Mouse (Mus musculus) myocyte (in vitro differentiated cells): Measurements from ENCODE around the gene Cdyl2. TPM values are rescaled to one million over a fixed set of nuclear protein-coding genes. Genes with fewer than 3 reads are reported as not detected.

ENCODE experiments used
- H3K27me3 ChIP-seq: one replicate; pipeline ENCODE4 v1.6.1; 2011; ENCODE audit not compliant: control insufficient read depth, insufficient read depth, insufficient read length
- H3K36me3 ChIP-seq: one replicate; pipeline ENCODE4 v1.6.1; 2011; ENCODE audit not compliant: control insufficient read depth, insufficient read depth
- H3K4me2 ChIP-seq: one replicate; pipeline ENCODE4 v1.6.1; 2011; ENCODE audit warnings: low read depth, control low read depth
- H3K4me3 ChIP-seq: one replicate; pipeline ENCODE4 v1.5.1; 2011; ENCODE audit warnings: mild to moderate bottlenecking, control low read depth, moderate library complexity
- H3K79me2 ChIP-seq: one replicate; pipeline ENCODE4 v1.6.1; 2011; ENCODE audit not compliant: control insufficient read depth, insufficient read depth
- H3ac ChIP-seq: one replicate; pipeline ENCODE4 v1.6.1; 2011; ENCODE audit not compliant: control insufficient read depth, insufficient read length
- CEBPB ChIP-seq: IDR thresholded peaks from 2 replicates; pipeline ENCODE4 v1.6.1; 2011; ENCODE audit warnings: mild to moderate bottlenecking, moderate library complexity; ENCODE audit not compliant: poor library complexity, insufficient read depth, severe bottlenecking
- E2F4 ChIP-seq: IDR thresholded peaks from one replicate; pipeline ENCODE4 v1.6.1; 2011; ENCODE audit warnings: mild to moderate bottlenecking, control low read depth, moderate library complexity; ENCODE audit not compliant: insufficient read depth
- MAX ChIP-seq: IDR thresholded peaks from one replicate; pipeline ENCODE4 v1.6.1; 2011; ENCODE audit warnings: low read depth, mild to moderate bottlenecking, control low read depth
- MYOD1 ChIP-seq, 3 experiments: IDR thresholded peaks; one replicate each; pipeline ENCODE4 v1.6.1; 2011; ENCODE audit warnings: control low read depth in 2 of 3, low read depth in 2 of 3, mild to moderate bottlenecking in 2 of 3, moderate library complexity in 1 of 3; ENCODE audit not compliant: insufficient read length in 2 of 3, control insufficient read depth in 1 of 3
- MYOG ChIP-seq, 3 experiments: IDR thresholded peaks; one replicate each; pipeline ENCODE4 v1.6.1; 2011; ENCODE audit warnings: control low read depth in 2 of 3, low read depth in 2 of 3, mild to moderate bottlenecking in 2 of 3; ENCODE audit not compliant: insufficient read length in 2 of 3, control insufficient read depth in 1 of 3, insufficient read depth in 1 of 3
- POLR2A ChIP-seq: IDR thresholded peaks from one replicate; pipeline ENCODE4 v1.6.1; 2011; ENCODE audit warnings: low read depth, mild to moderate bottlenecking, control low read depth, moderate library complexity; ENCODE audit not compliant: insufficient read length
- POLR2AphosphoS2 ChIP-seq: IDR thresholded peaks from one replicate; pipeline ENCODE4 v1.6.1; 2011; ENCODE audit warnings: low read depth, control low read depth; ENCODE audit not compliant: insufficient read length
- REST ChIP-seq: IDR thresholded peaks from one replicate; pipeline ENCODE4 v1.6.1; 2011; ENCODE audit warnings: mild to moderate bottlenecking, control low read depth, moderate library complexity; ENCODE audit not compliant: insufficient read depth, insufficient read length
- SRF ChIP-seq: IDR thresholded peaks from one replicate; pipeline ENCODE4 v1.6.1; 2011; ENCODE audit warnings: low read depth; ENCODE audit not compliant: control insufficient read depth, insufficient read length
- TCF12 ChIP-seq: IDR thresholded peaks from one replicate; pipeline ENCODE4 v1.6.1; 2011; ENCODE audit warnings: mild to moderate bottlenecking, control low read depth; ENCODE audit not compliant: poor library complexity, insufficient read depth, severe bottlenecking
- TCF3 ChIP-seq: IDR thresholded peaks from one replicate; pipeline ENCODE4 v1.6.1; 2011; ENCODE audit warnings: low read depth, control low read depth; ENCODE audit not compliant: insufficient read length
- USF1 ChIP-seq: IDR thresholded peaks from one replicate; pipeline ENCODE4 v1.6.1; 2011; ENCODE audit warnings: low read depth, mild to moderate bottlenecking, control low read depth, moderate library complexity
- polyA plus RNA-seq: library from polyadenylated mRNA; unstranded; fragments of >200 nt; fragmentation: generic; extraction: Trizol; gene quantifications from one replicate; pipeline ENCODE4 v1.2.1, GENCODE M21; 2012; ENCODE audit warnings: missing spikeins

Cdyl2 gene
- polyA plus RNA-seq, 1 experiment, result 0.96 TPM

DNA sequence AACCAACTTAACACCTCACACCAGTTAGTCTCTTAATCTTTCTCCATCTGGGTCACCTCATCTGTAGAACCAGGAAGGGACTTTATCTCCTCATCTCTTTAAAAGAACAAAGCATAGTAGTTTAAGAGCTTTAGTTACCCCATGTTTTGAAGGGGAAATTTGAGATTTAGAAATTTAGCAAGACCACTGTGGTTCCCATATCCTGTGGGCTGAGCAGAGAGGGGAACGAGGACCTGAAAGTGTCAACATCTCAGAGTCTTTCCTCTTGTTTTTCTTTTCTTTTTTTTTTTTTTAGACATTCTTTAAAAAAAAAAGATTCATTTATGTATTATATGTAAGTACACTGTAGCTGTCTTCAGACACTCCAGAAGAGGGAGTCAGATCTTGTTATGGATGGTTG is 189.4 kb downstream of the Cdyl2 start:
- H3ac ChIP-seq, result no peak overlapping the region
- no peak overlapping the region for H3K4me2 ChIP-seq

DNA sequence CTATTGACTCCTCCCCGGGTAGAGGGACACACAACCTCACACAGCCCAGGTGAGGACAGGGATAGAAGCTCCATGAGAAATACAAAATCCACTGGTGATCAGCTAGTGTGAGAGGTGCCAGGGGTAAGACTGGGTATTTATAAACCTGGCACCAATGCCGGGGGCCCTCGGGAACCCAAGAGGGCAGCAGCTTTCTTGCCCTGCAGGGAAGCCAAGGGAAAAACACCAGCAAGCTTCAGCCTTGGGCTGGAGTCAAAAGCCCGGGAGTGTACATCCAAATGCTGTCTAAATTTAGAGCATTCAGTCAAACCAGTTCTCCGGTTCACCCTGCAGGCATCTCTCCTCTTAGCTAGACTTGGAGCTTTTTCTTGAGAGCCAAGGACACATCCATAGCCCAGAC is 189.9 kb downstream of the Cdyl2 start:
- Histone ChIP-seq H3K79me2 (no peaks in the 10 kb centered on the region), H3ac (no peak overlapping the region), H3K36me3 (no peaks in the 10 kb centered on the region), H3K27me3 (no peaks in the 10 kb centered on the region), H3K4me3 (no peak overlapping the region), H3K4me2 (no peak overlapping the region)
- TF ChIP-seq POLR2A (no peak), TCF12 (no peak), TCF3 (no peak), SRF (no peak)

More for the DNA sequence above, 189.4 kb downstream of the Cdyl2 start:
- no peak overlapping the region for H3K4me3 ChIP-seq
- H3K27me3 ChIP-seq, result no peaks in the 10 kb centered on the region
- no peaks in the 10 kb centered on the region for H3K79me2 ChIP-seq
- no peak for TF ChIP-seq CEBPB
- TF ChIP-seq E2F4, result no peak
- no peak for TF ChIP-seq MAX
- TF ChIP-seq POLR2A, result no peak
- TF ChIP-seq MYOG (IDR thresholded peaks at IDR 0.05; ENCODE audit: control insufficient read depth in 1 of 3, insufficient read depth in 1 of 3, insufficient read length in 2 of 3, low read depth in 2 of 3), result no peak
- TF ChIP-seq USF1, result no peak
- TF ChIP-seq TCF12, result no peak
- TF ChIP-seq REST, result no peak
- no peak for TF ChIP-seq SRF
- TF ChIP-seq MYOD1 (IDR thresholded peaks at IDR 0.05; ENCODE audit: control insufficient read depth in 1 of 3, insufficient read length in 2 of 3, low read depth in 2 of 3), result no peak
- TF ChIP-seq TCF3, result no peak
- H3K36me3 ChIP-seq, result no peaks in the 10 kb centered on the region

DNA sequence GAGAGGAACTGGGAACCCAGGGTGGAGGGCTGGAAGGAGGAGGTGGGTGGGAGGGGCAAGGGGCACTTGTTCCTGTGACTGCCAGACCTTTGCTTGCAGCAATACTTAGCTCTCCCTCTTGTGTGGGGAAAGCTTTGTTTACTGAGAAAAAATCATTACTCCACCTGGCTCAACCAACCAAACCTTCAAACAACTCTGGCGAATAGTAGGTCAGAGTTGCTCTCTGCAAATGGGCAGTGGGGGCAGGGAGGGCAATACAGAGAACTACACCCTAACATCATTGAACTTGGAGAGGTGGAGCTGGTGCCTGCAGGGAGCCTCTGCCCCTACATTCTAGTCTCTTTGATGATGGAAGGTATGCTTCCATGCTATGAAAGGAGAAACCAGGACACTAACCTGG is 192.7 kb downstream of the Cdyl2 start:
- H3K4me2 ChIP-seq, result no peak overlapping the region
- H3K36me3 ChIP-seq, result no peaks in the 10 kb centered on the region
- H3ac ChIP-seq, result no peak overlapping the region
- TF ChIP-seq USF1 (no peak), MYOD1 (IDR thresholded peaks at IDR 0.05; ENCODE audit: control insufficient read depth in 1 of 3, insufficient read length in 2 of 3, low read depth in 2 of 3) (no peak), SRF (no peak), MAX (no peak), TCF3 (no peak), MYOG (IDR thresholded peaks at IDR 0.05; ENCODE audit: control insufficient read depth in 1 of 3, insufficient read depth in 1 of 3, insufficient read length in 2 of 3, low read depth in 2 of 3) (no peak)
- no peaks in the 10 kb centered on the region for H3K27me3 ChIP-seq
- no peak overlapping the region for H3K4me3 ChIP-seq
- H3K79me2 ChIP-seq, result no peaks in the 10 kb centered on the region

DNA sequence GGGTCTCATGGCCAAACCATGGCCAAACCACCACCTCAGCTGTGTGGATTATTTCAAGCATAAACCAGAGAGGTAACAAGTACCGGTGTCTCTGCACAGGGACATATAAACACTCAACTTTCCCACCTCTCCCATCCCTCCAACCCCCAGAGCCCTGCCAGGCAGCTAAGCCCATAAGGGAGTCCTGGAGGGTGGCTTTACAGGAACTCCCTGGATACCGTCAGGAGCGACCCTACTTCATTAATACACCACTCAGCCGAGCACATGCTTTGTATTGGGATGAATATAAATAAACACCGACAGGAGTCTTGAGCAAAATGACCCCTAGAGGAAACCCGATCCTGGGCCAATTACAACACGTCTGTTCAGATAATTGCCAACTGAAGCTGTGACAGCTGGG is 194.0 kb downstream of the Cdyl2 start:
- no peak for TF ChIP-seq MYOD1 (IDR thresholded peaks at IDR 0.05; ENCODE audit: control insufficient read depth in 1 of 3, insufficient read length in 2 of 3, low read depth in 2 of 3)
- TF ChIP-seq MYOG (IDR thresholded peaks at IDR 0.05; ENCODE audit: control insufficient read depth in 1 of 3, insufficient read depth in 1 of 3, insufficient read length in 2 of 3, low read depth in 2 of 3), result no peak
- TF ChIP-seq SRF, result no peak
- no peak for TF ChIP-seq POLR2AphosphoS2
- TF ChIP-seq TCF3, result no peak
- TF ChIP-seq E2F4, result no peak
- TF ChIP-seq CEBPB, result no peak
- TF ChIP-seq USF1, result no peak
- H3K4me3 ChIP-seq, result no peak overlapping the region
- no peak overlapping the region for H3K4me2 ChIP-seq
- no peaks in the 10 kb centered on the region for H3K36me3 ChIP-seq
- H3ac ChIP-seq, result no peak overlapping the region
- no peaks in the 10 kb centered on the region for H3K79me2 ChIP-seq
- no peaks in the 10 kb centered on the region for H3K27me3 ChIP-seq

DNA sequence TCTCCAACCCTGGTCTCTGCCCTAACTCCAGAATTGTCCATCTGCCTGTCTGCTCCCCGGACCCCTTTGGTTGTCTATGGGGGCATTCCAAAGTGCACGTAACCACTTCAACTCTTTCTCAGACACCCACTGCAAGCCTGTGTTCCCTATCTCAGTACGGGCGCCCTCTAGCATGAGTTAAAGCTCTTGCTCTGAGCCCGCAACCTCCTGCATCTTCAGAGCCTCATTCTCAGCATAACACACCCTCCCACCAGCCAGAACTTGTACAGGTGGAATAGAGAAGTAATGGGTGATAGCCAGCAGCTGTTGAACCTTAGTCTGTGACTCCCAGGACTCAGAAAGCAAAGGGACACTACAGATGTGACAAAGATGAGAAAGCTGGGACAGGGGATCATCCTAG is 196.0 kb downstream of the Cdyl2 start:
- Histone ChIP-seq H3K4me2 (no peak overlapping the region), H3K36me3 (no peaks in the 10 kb centered on the region), H3ac (no peak overlapping the region), H3K27me3 (no peaks in the 10 kb centered on the region), H3K4me3 (no peak overlapping the region), H3K79me2 (no peaks in the 10 kb centered on the region)
- TF ChIP-seq POLR2AphosphoS2 (no peak), POLR2A (no peak), MAX (no peak), SRF (no peak), USF1 (no peak), MYOD1 (IDR thresholded peaks at IDR 0.05; ENCODE audit: control insufficient read depth in 1 of 3, insufficient read length in 2 of 3, low read depth in 2 of 3) (no peak), CEBPB (no peak), TCF3 (no peak), REST (no peak), TCF12 (no peak), MYOG (IDR thresholded peaks at IDR 0.05; ENCODE audit: control insufficient read depth in 1 of 3, insufficient read depth in 1 of 3, insufficient read length in 2 of 3, low read depth in 2 of 3) (no peak), E2F4 (no peak)
